Mouse (Mus musculus) heart, postnatal 0 days (tissue): ENCODE data around the gene Cdc14b. TPM values are rescaled to one million over a fixed set of nuclear protein-coding genes. Genes with fewer than 3 reads are reported as not detected.

Experiments used
- ATAC-seq: fragments of 200-750 bp; cut with Nextera tagmentation; 2 replicates; pipeline ENCODE4 v1.8.0; 2017; ENCODE audit warnings: low read depth, moderate number of reproducible peaks, moderate library complexity; ENCODE audit not compliant: insufficient read depth
- DNase-seq: peaks from one replicate; pipeline ENCODE4 v3.0.0-alpha.2; 2016; ENCODE audit warnings: low spot score
- H3K27ac ChIP-seq: fragments of 300-500 bp; sonication (generic); 2 replicates; pipeline ENCODE4 v1.5.1; 2014; ENCODE audit warnings: low read depth, mild to moderate bottlenecking
- H3K27me3 ChIP-seq: fragments of 300-500 bp; sonication (generic); 2 replicates; pipeline ENCODE4 v1.6.1; 2014; ENCODE audit warnings: low read length, mixed read lengths; ENCODE audit not compliant: control insufficient read depth, insufficient read depth
- H3K36me3 ChIP-seq: fragments of 300-500 bp; sonication (generic); replicated peaks from 2 replicates; pipeline ENCODE4 v1.6.1; 2014; ENCODE audit warnings: low read length, mixed read lengths; ENCODE audit not compliant: control insufficient read depth, insufficient read depth
- H3K4me1 ChIP-seq: fragments of 300-500 bp; sonication (generic); 2 replicates; pipeline ENCODE4 v1.6.1; 2014; ENCODE audit warnings: antibody characterized with exemption; ENCODE audit not compliant: control insufficient read depth, insufficient read depth
- H3K4me2 ChIP-seq: fragments of 300-500 bp; sonication (generic); 2 replicates; pipeline ENCODE4 v1.6.1; 2014; ENCODE audit warnings: low read depth, mild to moderate bottlenecking, low read length, moderate library complexity
- H3K4me3 ChIP-seq: fragments of 300-500 bp; sonication (generic); 2 replicates; pipeline ENCODE4 v1.5.1; 2014; ENCODE audit warnings: low read depth, low read length
- H3K9ac ChIP-seq: fragments of 300-500 bp; sonication (generic); replicated peaks from 2 replicates; pipeline ENCODE4 v1.6.1; 2014; ENCODE audit warnings: low read depth, low read length, mixed read lengths
- H3K9me3 ChIP-seq: fragments of 300-500 bp; sonication (generic); replicated peaks from 2 replicates; pipeline ENCODE4 v1.6.1; 2016; ENCODE audit warnings: low read length; ENCODE audit not compliant: control insufficient read depth
- CTCF ChIP-seq: IDR thresholded peaks from 2 replicates; pipeline ENCODE4 v1.5.1; 2016; ENCODE audit warnings: antibody characterized with exemption, control low read depth, low read depth
- EP300 ChIP-seq: IDR thresholded peaks from 2 replicates; pipeline ENCODE4 v1.6.1; 2016; ENCODE audit warnings: antibody characterized with exemption, low read depth
- WGBS: fragments of 180-500 bp; shearing (Covaris S2); extraction: QIAGEN DNeasy Blood & Tissue Kit; methylation state at CpG from one replicate; pipeline ENCODE4 v1.1.7; 2014; 5-methylcytosine and 5-hydroxymethylcytosine counted together
- polyA plus RNA-seq: library from polyadenylated mRNA; unstranded; fragments of >200 nt; fragmentation: Nextera tagmentation; extraction: Ambion mirVana; gene quantifications from 2 replicates; pipeline ENCODE4 v1.2.1, GENCODE M21; 2015
- total RNA-seq: library from RNA; depleted of rRNA; stranded (reverse); fragments of >200 nt; gene quantifications from 2 replicates; pipeline ENCODE4 v1.2.3, GENCODE M21; 2014; ENCODE audit warnings: low replicate concordance

Cdc14b gene
- total and polyA plus RNA-seq, 2 experiments from 2014 or later, result 5.6 to 7.6 TPM

DNA sequence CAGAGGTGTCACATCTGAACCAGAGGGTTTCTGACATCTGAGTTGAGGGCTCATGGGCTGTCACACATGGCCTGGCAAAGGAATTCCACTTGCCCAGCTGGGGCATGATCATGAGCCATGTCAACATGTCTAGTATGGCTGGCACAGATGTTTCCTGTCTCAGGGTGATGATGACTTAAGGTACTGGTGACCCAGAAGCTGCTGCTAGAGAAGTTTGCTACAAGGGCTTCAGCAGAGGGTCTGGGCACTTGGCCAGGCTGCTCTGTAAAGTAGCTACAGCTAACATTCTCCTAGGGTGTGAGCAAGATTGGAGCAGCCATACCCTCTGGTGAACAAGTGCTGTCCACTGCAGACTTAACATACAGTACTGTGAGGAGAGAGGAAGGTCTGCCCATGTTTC, 88.0 kb downstream of the Cdc14b start:
- no peaks in the 10 kb centered on the region for H3K9me3 ChIP-seq
- H3K4me2 ChIP-seq, result no peak overlapping the region
- H3K9ac ChIP-seq, result no peak overlapping the region
- peaks cover 40% of the 10 kb centered on the region for H3K36me3 ChIP-seq
- H3K27me3 ChIP-seq, result no peaks in the 10 kb centered on the region
- peak overlapping the region; percentile 53 for H3K27ac ChIP-seq
- no peak overlapping the region for H3K4me3 ChIP-seq
- DNase-seq (peak; percentile 73), ATAC-seq (peak; percentile 81)
- peaks cover 13% of the 10 kb centered on the region for H3K4me1 ChIP-seq
- TF ChIP-seq EP300 (no peak), CTCF (no peak)

DNA sequence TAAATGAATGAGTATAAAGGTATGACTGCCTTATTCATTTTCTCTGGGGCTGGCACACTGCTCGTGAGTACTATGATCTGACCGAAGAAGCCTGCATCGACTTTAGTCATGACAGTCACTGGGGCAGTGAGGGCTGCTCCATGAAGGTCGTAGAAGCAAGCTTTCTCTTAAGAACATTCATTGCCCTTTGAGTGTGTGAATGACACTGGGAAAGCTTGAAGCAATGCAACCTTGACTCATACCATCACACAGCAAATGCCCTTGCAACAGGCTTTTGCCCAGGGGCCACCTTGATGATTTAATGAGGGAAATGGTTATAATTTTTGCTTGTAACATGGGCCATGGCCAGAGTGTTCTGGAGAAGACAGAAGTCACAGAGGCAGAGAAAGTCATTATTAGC, 88.6 kb downstream of the Cdc14b start:
- H3K4me3 ChIP-seq, result no peak overlapping the region
- no peak for DNase-seq
- H3K27ac ChIP-seq, result peak overlapping the region; percentile 53; the same call in 1 of the 2 replicates
- no peak overlapping the region for H3K9ac ChIP-seq
- peaks cover 13% of the 10 kb centered on the region for H3K4me1 ChIP-seq
- 82% methylated on average over 4 of the region's 4 CpGs for WGBS
- H3K27me3 ChIP-seq, result no peaks in the 10 kb centered on the region
- no peaks in the 10 kb centered on the region for H3K9me3 ChIP-seq
- H3K36me3 ChIP-seq, result peaks cover 45% of the 10 kb centered on the region
- no peak overlapping the region for H3K4me2 ChIP-seq
- TF ChIP-seq EP300 (no peak), CTCF (no peak)
- ATAC-seq, result no peak

DNA sequence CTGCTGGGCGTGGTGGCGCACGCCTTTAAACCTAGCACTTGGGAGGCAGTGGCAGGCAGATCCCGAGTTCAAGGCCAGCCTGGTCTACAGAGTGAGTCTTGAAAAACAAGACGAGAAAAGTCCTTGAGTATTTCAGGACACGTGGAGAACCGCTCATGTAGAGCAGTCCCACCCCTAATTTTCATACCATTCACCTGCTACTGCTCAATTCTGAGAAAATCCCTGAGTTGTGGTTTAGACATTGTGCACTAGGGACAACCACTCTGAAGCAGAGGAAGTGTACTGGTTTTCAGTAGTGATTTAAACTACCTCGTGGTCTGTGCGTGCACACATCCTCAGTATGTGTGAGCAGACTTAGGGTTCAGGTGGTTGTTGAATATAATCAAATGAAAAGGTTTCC, 89.5 kb downstream of the Cdc14b start:
- H3K27me3 ChIP-seq, result no peaks in the 10 kb centered on the region
- 91% methylated on average over 9 of the region's 9 CpGs for WGBS
- peaks cover 13% of the 10 kb centered on the region for H3K4me1 ChIP-seq
- TF ChIP-seq EP300, result no peak
- TF ChIP-seq CTCF, result no peak
- no peak overlapping the region for H3K9ac ChIP-seq
- ATAC-seq, result no peak
- no peaks in the 10 kb centered on the region for H3K9me3 ChIP-seq
- no peak overlapping the region for H3K27ac ChIP-seq
- peaks cover 48% of the 10 kb centered on the region for H3K36me3 ChIP-seq
- H3K4me2 ChIP-seq, result no peak overlapping the region
- no peak for DNase-seq
- no peak overlapping the region for H3K4me3 ChIP-seq

DNA sequence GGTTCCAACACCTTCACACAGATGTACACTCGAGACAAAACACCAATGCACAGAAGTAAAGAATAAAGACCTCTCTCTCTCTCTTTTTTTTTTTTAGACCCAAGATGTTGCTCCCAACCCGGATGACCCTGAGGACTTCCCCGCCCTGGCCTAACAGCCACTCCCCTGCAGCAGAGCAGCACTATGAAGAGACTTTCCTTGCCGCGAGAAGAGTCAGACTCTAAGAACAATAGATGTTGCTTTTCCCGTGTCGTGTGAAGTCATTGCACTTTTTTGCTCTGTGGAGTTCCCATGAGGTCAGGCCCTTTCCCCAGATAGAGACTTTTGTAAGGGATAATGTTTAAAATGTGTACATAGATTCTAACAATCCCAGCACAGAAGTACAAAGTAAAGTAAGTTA, 89.9 kb downstream of the Cdc14b start:
- Histone ChIP-seq H3K4me2 (no peak overlapping the region), H3K27ac (no peak overlapping the region), H3K27me3 (no peaks in the 10 kb centered on the region), H3K4me1 (peaks cover 13% of the 10 kb centered on the region), H3K4me3 (no peak overlapping the region), H3K36me3 (peaks cover 48% of the 10 kb centered on the region), H3K9me3 (no peaks in the 10 kb centered on the region), H3K9ac (no peak overlapping the region)
- TF ChIP-seq EP300 (no peak), CTCF (no peak)
- no peak for DNase-seq
- ATAC-seq, result no peak
- 69% methylated on average over 7 of the region's 7 CpGs for WGBS

DNA sequence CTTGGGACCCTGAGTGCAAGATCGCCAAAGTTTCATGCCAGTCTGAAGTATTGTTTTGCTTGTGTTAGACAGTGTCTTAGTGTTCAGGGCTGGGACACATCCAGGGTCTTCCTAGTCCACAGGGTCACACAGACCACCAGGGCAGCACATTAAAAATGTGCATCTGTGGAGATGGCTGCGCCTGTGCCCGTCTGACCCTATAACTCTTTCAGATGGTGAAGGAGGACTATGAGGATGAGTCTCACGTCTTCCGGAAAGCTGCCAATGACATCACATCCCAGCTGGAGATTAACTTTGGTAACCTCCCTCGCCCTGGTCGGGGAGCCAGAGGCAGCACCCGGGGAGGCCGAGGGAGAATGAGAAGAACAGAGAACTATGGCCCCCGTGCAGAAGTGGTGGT, 90.7 kb downstream of the Cdc14b start:
- 61% methylated on average over 10 of the region's 10 CpGs for WGBS
- H3K27me3 ChIP-seq, result no peaks in the 10 kb centered on the region
- no peak for ATAC-seq
- H3K4me3 ChIP-seq, result no peak overlapping the region
- H3K9ac ChIP-seq, result no peak overlapping the region
- DNase-seq, result no peak
- H3K4me1 ChIP-seq, result peaks cover 13% of the 10 kb centered on the region
- no peak overlapping the region for H3K4me2 ChIP-seq
- peaks cover 48% of the 10 kb centered on the region for H3K36me3 ChIP-seq
- no peaks in the 10 kb centered on the region for H3K9me3 ChIP-seq
- TF ChIP-seq EP300, result no peak
- no peak for TF ChIP-seq CTCF
- H3K27ac ChIP-seq, result no peak overlapping the region

DNA sequence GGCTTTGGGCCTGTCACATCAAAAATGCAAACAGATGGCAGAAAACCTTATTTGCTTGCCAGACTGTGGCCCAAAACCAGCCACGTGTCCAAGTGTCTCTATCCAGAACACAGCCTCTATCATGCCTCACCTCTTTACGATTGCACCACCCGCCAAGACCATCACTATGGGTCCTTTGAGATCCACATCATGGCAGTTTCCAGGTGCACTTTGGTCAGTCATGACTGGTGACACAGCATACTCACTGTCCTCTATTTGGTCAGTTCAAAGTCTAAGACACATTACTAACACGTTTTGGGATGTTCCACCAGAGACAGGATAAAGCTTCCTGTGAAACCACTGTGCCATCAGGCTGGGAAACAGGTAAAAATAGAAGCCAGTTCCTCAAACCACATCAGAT, 91.5 kb downstream of the Cdc14b start:
- no peak for ATAC-seq
- H3K4me1 ChIP-seq, result peaks cover 7% of the 10 kb centered on the region
- no peak for DNase-seq
- H3K36me3 ChIP-seq, result peaks cover 54% of the 10 kb centered on the region
- TF ChIP-seq EP300 (no peak), CTCF (no peak)
- H3K4me2 ChIP-seq, result no peak overlapping the region
- WGBS, result 78% methylated on average over 4 of the region's 4 CpGs
- no peak overlapping the region for H3K27ac ChIP-seq
- no peaks in the 10 kb centered on the region for H3K27me3 ChIP-seq
- no peak overlapping the region for H3K9ac ChIP-seq
- H3K4me3 ChIP-seq, result no peak overlapping the region
- H3K9me3 ChIP-seq, result no peaks in the 10 kb centered on the region
